Mouse (Mus musculus): ENCODE data around the gene B9d2. TPM values are rescaled to one million over a fixed set of nuclear protein-coding genes. Genes with fewer than 3 reads are reported as not detected.

B9d2 gene
- total RNA-seq, 2 experiments from 2014 or later, result 34.4 to 39.8 TPM

DNA sequence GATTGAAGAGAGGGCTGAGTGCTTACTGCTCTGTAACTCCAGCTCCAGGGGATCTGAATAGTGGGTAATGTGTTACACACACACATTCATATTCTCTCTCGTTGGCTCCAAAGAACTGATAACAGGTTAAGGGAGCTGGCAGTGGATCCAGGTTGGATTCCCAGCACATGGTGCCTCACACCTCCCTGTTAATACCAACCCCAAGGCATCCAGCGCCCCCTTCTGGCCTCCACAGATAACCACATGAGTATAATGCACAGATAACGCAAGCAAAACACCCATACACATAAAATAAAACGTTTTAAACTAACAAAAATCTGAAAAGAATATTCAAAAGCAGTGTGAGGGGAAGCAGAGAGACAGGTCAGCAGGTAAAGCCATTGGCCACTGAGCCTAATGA lies 8.1 kb upstream of the B9d2 start:
- ATAC-seq (replicated peaks; ENCODE audit: poor library complexity), result 0 out of 2 replicates have a peak, but pooled peaks have one; percentile 32

DNA sequence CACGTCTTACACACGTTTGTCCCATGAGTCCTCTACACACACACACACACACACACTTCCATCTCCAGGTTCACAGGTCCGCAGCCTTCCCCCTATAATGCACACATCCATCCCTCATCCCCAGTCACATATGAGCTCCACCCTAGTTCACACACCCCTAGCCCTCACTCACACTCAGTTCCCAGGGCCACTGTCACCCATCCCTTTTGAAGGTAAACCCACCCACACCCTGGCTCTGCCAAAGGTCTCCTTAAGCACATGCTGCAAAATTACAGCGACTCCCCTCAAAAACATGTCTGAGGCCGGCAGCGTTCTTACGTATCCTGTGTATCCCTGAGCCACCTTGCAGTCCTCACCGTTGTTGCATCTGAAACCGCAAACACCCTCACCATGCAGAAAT lies 6.3 kb upstream of the B9d2 start:
- peak; percentile 32 for ATAC-seq (replicated peaks; ENCODE audit: poor library complexity)

DNA sequence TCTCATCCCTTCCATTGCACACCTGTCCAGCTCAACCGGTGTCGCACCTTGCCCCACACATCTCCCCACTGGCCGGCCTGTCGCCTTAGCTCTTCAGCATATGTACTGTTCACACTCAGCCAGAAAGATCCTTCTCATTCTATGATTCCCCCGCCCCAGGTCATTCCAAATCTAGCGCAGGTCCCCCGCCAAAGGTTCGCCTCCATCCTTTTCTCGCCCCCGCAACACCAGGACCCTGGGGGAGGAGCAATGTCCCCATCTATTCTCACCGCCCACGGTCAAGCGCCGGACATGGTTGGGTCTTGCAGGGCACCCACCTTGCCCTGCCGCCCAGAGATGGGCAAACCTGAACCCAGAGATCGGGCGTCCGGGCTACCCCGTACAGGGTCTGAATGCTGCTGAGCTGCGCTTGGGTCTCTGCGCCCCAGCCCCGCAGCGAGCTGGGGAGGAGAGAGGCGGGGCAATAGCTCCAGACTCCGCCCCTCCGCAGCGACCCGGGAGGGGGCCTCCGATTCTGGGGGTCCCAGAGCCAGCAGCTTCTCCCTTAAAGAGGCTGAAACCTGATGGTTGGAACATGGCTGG lies 5.8 kb upstream of the B9d2 start, which contains the start of gene Tmem91:
Gene Tmem91 (minus strand): TSS at position 448 of the 582 bp plus-strand sequence.
- peak; percentile 33 for ATAC-seq (replicated peaks; ENCODE audit: poor library complexity)

DNA sequence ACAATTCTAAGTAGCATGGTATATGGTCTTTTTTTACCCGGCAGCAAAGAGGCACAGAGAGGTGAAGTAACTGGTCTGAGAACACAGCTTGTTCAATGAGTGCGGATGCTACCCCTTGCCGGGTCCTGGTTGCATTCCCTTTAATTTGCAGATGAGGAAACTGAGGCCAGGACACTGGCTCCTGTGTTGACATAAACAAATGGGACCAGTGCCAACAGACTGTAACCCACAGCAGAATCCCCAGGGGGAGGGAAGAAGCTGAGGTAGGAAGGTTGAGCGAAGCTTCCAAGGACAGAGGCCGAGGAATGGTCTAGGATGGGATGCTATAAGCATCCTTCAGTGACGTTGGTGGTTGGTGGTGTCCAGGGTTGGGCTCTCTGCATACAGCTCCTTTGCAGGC lies 5.2 kb upstream of the B9d2 start:
- ATAC-seq (replicated peaks; ENCODE audit: poor library complexity), result no peak

DNA sequence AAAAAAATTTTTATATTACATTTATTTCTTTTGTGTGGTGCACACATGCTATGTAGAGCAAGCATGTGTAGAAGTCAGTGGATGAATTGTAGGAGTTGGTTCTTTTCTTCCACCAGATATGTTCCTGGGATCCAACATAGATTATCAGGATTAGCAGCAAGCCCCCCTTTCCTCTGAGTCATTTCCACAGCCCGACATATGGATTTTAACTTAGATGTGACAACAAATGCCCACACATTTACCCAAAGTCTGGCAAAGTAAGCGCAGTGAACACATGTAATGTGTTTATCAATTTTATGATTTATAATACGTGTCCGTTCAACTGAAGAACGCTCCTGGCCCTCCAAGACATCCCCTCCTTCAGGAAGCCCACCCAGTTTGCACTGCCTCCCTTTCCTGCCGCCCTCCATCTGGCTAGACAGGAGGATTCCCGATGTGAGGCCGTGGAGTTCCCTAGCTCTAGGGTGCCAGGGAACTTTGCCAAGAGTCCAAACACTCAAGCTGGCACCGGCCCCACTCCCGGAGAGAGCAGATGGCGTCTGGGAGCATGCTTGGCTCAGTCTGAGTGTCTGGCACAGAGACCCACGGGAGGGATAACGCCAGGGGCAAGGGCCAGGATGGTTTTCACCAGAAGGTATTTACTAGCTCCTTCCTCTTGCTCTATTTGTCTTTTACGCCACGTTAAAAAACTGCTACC lies 4.3 kb upstream of the B9d2 start:
- no peak for ATAC-seq (replicated peaks; ENCODE audit: poor library complexity)

DNA sequence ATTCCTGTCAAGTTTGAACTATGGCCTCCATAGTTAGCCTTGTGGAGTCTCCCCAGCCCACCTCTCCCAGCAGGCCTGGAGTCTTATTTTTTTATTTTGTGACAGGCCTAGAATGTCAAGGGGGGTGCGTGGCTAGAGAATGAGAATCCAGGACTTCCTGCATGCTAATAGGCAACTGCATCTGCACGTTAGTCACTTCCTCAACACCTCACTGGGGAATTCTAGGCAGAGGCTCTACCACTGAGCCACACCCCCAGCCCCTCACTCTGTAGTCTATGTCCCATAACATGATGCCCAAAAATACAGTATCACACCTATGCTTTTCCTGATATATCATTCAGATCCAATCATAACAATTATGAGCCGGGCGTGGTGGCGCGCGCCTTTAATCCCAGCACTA lies 3.6 kb upstream of the B9d2 start:
- ATAC-seq (replicated peaks; ENCODE audit: poor library complexity), result no peak

DNA sequence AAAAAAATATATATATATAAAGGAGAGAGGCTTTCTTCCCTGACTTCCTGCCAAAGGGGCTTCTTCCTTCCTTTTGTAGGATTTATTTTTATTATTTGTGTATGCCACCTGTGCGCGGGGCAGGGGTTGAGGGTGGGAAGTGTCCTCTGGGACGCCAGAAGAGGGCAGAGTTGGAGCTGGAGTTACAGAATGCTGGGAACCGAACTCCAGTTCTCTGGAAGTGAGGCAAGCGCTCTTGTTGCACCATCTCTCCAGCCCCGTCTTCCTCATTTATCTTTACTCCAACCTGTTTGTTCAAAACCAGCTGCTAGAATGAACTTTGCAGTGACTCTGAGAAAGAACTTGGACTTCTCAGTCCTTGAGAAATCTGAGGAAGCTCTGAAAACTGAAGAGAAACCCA lies 609 bp upstream of the B9d2 start:
- peak; percentile 12 for ATAC-seq (replicated peaks; ENCODE audit: poor library complexity)

DNA sequence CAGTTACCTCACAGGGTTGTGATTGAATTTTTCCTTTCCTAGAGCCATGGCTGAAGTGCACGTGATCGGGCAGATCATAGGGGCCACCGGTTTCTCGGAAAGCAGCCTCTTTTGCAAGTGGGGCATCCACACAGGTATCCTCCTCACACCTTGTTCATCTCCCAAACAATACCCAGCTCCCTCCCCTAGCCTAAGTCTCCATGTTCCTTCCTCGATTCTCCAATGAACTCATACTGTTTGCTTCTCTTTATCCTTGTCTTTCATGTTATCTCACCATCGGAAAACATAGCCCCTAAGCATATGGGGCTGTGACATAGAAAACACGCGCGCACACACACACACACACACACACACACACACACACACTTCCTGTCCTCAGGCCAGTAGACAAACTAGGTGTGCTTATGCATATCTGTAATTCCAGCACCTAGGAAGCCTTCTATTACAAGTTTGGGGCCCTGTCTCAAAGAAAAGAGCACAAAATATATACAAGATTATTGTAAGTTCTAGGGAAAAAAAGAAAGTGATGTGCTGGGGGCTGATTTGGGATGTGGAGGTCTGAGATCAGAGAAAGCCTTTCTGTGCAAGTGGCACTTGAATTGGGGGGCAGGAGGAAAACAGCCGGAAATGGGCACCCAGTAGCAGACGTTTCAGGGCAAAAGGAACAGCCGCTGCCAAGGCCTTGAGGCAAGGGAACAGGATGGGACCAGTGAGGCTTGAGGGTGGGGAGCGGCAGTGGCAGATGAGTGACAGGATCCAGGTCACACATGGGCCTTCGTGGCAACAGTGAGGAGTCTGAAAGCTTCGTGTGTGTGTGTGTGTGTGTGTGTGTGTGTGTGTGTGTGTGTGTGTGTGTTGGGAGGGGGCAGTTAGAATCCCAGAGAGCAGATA lies 1.0 kb downstream of the B9d2 start:
- ATAC-seq (replicated peaks; ENCODE audit: poor library complexity), result no peak

DNA sequence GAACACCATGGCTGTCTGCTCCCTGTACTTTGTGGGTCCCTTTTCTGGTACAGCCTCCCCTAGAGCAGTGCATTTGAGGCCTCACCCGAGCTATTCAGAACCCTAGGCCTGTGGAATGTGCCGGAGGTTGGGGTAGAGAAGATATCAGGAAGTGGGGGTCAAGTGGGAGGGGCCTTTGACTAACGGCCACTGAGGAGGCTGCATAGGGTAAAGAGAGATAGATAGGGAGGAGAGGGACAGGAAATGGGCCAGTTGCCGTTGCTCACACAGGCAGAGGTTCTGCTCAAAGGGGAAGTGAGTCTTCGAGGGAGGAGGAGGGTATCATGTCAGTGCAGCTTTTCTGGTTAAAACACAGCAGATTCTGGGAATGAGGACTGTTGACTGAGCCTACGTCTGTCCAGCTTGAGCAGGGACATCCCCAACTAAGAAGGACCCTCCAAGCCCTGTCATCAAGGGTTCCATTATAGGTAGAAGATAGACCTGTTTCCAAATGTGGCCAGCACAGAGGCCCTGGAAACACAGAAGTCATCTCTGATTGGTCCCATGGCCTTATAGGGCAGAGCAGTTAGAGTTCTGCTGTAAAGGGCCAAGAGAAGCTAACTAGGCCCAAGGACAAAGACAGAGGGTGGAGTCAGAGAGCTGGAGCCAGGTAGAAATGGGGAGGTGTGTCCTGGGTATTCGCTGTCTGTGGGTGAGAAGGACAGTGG lies 3.0 kb downstream of the B9d2 start:
- peak; percentile 40 for ATAC-seq (replicated peaks; ENCODE audit: poor library complexity)

DNA sequence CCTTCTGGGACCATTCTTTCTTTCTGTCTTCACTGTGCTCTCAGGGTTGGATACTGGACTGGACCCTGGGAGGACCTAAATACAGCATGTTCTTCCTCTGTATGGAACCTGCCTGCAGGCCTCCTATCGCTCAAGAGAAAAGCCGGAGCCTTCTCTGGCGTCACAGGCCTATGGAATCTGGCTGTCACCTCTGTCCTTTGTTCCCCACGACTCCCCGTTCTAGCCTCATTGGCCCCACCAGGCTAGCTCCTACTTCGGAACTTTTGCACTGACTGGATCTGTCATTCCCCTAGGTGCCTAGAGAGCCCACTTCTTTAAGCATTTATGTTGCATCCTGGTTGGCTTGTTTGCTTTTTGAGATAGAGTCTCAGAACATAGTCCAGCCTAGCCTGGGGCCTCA lies 4.1 kb downstream of the B9d2 start:
- ATAC-seq (replicated peaks; ENCODE audit: poor library complexity), result no peak

DNA sequence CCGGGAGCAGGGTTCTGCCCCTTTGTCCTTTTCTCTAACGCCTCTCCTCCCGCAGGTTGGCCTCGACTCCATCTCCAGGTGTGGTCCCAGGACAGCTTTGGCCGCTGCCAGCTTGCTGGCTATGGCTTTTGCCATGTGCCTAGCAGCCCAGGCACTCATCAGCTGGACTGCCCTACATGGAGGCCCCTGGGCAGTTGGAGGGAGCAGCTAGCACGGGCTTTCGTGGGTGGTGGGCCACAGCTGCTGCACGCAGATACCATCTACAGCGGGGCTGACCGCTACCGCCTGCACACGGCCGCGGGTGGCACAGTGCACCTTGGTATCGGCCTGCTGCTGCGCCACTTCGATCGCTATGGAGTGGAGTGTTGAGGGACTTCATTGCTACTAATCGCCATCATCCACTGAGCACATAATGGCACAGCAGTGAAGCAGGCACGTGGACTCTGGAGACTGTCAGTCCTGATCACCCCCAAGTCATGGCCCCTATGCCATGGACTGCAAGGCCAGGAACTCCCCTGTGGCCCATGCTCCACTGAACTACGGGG lies 5.4 kb downstream of the B9d2 start:
- ATAC-seq (replicated peaks; ENCODE audit: poor library complexity), result no peak

DNA sequence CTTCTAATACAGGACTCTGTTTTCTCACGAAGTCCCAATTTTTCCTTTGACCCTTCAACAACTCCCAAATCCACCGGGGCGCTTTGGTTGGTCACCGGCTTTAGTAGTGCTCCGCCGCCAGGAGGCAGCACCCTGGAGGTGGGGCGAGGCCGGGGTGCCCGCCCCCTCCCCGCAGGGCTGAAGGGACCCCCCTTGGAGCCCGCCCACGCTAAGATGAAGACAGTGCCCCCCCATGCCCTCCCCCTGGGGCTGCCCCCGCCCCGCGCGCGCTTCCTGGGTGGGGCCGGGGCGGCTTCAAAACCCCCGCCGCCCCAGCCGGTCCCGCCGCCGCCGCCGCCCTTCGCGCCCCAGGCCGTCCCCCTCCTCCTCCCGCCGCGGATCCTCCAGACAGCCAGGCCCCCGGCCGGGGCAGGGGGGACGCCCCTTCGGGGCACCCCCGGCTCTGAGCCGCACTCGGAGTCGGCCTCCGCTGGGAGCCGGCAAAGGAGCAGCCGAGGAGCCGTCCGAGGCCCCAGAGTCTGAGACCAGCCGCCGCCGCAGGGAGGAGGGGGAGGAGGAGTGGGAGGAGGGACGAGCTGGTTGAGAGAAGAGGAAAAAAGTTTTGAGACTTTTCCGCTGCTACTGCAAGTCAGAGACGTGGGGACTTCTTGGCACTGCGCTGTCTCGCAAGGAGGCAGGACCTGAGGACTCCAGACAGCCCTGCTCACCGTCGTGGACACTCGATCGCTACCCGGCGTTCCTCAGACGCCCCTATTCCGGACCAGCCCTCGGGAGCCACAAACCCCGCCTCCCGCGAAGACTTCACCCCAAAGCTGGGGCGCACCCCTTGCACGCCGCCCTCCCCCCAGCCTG lies 6.3 kb downstream of the B9d2 start, which contains the start of gene Tgfb1:
Gene Tgfb1 (plus strand): TSS at position 323 of the 852 bp plus-strand sequence.
- peak; percentile 33 for ATAC-seq (replicated peaks; ENCODE audit: poor library complexity)

DNA sequence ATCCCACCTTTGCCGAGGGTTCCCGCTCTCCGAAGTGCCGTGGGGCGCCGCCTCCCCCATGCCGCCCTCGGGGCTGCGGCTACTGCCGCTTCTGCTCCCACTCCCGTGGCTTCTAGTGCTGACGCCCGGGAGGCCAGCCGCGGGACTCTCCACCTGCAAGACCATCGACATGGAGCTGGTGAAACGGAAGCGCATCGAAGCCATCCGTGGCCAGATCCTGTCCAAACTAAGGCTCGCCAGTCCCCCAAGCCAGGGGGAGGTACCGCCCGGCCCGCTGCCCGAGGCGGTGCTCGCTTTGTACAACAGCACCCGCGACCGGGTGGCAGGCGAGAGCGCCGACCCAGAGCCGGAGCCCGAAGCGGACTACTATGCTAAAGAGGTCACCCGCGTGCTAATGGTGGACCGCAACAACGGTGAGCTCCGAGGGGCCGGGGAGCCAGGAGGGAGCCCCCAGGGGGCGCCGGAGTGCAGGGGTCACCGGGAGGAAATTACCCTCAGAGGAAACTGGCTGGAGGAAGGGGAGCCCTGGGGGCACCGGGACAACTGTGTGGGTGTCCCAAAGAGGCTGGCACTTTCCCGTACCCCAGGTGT lies 7.3 kb downstream of the B9d2 start:
- ATAC-seq (replicated peaks; ENCODE audit: poor library complexity), result no peak; the same call in 1 of the 2 replicates

DNA sequence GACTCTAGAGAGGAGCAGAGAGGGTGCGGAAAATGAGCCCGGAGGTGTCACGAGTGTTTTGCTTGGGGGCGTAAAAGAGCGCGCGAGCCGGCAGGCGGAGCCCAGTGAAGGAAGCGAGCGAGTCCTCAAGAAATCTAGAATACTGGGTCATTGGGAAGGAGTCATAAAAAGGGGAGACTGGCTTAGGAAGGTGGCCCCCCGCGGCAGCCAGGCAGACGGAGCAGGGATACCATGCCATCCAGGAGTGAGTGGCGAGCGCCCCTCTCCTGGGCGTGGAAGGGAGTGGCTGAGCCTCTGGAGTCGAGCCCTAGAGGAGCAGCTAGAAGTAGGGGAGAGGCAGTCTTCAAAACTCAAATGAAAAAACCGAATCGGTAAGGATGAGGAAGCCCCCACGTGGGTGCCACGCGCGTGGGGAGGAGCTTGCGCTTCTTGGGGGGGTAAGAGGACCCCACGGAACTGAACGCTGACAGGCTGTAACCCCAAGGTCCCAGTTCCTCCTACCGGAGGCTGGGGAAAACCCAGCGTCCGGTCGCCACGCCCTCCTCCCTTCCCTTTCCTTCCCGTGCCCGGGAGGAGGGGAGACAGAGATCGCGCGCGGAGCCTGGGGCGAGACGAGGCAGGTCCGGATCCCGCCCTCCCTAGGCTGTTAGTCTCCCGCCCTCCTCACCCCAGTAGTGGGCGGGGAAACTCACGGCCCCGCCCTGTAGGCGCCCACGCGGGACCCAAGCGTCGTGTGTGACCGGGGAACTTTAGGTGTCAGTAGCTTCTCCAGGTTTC lies 8.4 kb downstream of the B9d2 start:
- ATAC-seq (replicated peaks; ENCODE audit: poor library complexity), result peak; percentile 64

DNA sequence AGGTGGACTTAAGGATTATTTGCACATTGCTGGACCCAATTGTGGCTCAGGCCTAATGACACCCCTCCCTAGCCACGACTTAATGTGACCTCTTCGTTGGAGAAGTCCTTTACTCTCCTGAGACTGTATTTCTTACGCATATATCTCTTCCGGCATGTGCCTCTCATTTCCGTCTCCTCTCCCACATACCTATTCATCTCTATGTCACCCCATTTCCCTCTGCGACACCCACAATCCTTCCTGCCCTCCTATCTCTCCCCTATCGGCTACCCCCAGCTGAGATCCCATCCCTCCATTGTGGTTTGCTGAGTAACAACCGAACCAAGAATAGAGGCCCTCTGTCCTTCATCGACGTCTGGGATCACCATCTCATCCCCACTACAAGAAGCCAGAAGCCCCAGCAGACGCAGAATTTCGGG lies 9.0 kb downstream of the B9d2 start:
- ATAC-seq (replicated peaks; ENCODE audit: poor library complexity), result peak; percentile 27

DNA sequence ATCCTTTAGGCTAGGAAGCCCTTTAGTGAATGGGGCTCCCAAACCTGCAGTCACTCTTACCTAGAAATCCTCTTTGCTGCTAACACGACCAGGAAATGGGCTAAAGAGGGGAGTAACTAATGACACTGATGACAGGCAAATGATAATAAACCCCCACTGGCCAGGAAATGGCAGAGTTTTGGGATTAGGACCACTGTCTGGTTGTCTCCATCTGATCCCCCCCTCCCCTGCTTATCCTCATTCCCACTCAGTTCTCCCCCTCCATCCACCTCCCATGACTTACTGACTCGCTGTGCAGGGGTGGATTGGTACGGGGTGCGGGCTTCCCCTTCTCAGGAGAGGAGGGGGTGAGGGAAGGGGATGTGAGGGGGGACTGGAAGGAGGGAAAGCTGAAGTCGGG lies 9.5 kb downstream of the B9d2 start:
- ATAC-seq (replicated peaks; ENCODE audit: poor library complexity), result no peak

DNA sequence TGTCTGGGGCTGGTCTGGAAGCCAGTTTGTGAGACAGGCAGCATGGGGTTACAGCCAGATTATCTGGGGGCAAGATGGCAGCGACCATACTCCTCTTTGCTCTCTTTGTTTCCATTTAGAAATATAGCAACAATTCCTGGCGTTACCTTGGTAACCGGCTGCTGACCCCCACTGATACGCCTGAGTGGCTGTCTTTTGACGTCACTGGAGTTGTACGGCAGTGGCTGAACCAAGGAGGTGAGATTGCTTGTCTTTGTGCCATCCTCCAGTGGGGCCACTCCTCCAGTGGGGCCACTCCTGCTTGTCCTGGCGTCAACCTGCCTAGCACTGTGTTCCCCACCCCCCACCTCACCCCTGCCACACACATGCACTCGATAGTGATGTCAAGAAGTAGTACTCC lies 13.5 kb downstream of the B9d2 start:
- ATAC-seq (replicated peaks; ENCODE audit: poor library complexity), result no peak

DNA sequence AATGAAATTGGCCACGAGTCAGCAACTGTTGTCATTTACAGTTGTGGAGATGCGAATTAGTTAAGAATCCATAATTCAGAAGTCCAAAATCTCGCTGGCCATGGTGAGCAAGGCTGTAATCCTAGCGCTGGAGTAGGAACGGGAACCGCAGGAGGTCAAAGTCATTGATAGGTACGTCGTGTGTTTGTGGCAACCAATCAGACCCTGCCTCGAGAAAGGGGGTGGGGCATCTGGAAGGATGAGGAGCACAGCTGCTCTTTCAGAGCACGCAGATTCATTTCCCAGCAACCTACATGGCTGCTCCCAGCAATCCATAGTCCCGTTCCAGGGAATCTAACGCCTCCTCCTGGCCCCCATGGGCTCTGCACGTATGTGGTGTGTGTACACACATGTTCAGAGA lies 19.3 kb downstream of the B9d2 start:
- no peak for ATAC-seq (replicated peaks; ENCODE audit: poor library complexity)

DNA sequence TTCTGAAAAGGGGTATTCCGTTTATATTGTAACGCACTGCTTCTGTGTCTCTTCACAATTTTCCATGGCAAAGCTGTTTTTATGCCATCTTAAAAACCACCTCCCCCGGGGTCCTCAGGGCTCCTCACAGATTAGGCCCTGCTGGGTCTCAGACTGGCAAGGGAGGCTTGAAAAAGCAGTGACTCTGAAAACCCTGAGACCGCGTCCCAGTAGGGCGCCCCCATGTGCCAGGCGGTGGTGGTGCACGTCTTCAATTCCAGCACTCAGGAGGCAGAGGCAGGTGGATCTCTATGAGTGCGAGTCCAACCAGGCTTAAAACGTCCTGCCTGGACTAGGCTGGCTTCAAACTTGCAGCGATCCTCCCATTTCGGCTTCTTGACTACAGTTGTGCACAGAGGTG lies 20.2 kb downstream of the B9d2 start:
- ATAC-seq (replicated peaks; ENCODE audit: poor library complexity), result no peak

All from megakaryocyte progenitor cell, adult 5-6 weeks (primary cell).